Mouse (Mus musculus): ENCODE results near the gene Dus3l.

Dus3l gene

GRCm38 (mm10) chr17:56793614-56794319 lies 29.2 kb downstream of the Dus3l start:
- no peak for DNase-seq

- no peak for DNase-seq
Measured at GRCm38 (mm10) chr17:56799276-56799675, 34.7 kb downstream of the Dus3l start.

- DNase-seq: no peak
Measured at GRCm38 (mm10) chr17:56802065-56802464, 37.5 kb downstream of the Dus3l start.

- DNase-seq: no peak
Measured at GRCm38 (mm10) chr17:56804952-56805351, 40.4 kb downstream of the Dus3l start.

- no peak for DNase-seq
Measured at GRCm38 (mm10) chr17:56805784-56806183, 41.2 kb downstream of the Dus3l start.

GRCm38 (mm10) chr17:56808518-56808917 lies 44.0 kb downstream of the Dus3l start:
- peak; percentile 75 for DNase-seq

GRCm38 (mm10) chr17:56810245-56810644 lies 45.7 kb downstream of the Dus3l start:
- DNase-seq: peak; percentile 86

- DNase-seq: peak; percentile 80
Measured at GRCm38 (mm10) chr17:56814316-56815056, 49.9 kb downstream of the Dus3l start.

GRCm38 (mm10) chr17:56815057-56815345 lies 50.4 kb downstream of the Dus3l start:
- DNase-seq: no peak

GRCm38 (mm10) chr17:56818067-56818636 lies 53.6 kb downstream of the Dus3l start:
- no peak for DNase-seq

GRCm38 (mm10) chr17:56819032-56819545 lies 54.5 kb downstream of the Dus3l start:
- DNase-seq: no peak
